Mouse (Mus musculus) E14TG2a.4 (cell line): Measurements from ENCODE around the gene Afg1l.

ENCODE experiments used
- H3K27me3 ChIP-seq: 2 replicates; pipeline ENCODE4 v1.6.1; 2014; ENCODE audit warnings: low read length, control low read depth; ENCODE audit not compliant: insufficient read depth
- H3K36me3 ChIP-seq: 2 replicates; pipeline ENCODE4 v1.6.1; 2014; ENCODE audit warnings: low read length, control low read depth; ENCODE audit not compliant: insufficient read depth
- H3K4me1 ChIP-seq: replicated peaks from 2 replicates; pipeline ENCODE4 v1.6.1; 2014; ENCODE audit warnings: low read depth, low read length, control low read depth
- H3K4me3 ChIP-seq: replicated peaks from 2 replicates; pipeline ENCODE4 v1.5.1; 2014; ENCODE audit warnings: mild to moderate bottlenecking, low read length
- H3K9me3 ChIP-seq: 2 replicates; pipeline ENCODE4 v1.6.1; 2014; ENCODE audit warnings: low read length, control low read depth
- CTCF ChIP-seq: conservative IDR thresholded peaks from 2 replicates; pipeline ENCODE4 v1.5.1; 2014; ENCODE audit warnings: low read length
- NANOG ChIP-seq: IDR thresholded peaks from 2 replicates; pipeline ENCODE4 v1.6.1; 2014; ENCODE audit warnings: borderline replicate concordance, low read length, mixed read lengths
- POU5F1 ChIP-seq: IDR thresholded peaks from 2 replicates; pipeline ENCODE4 v1.6.1; 2014; ENCODE audit warnings: low read length, borderline replicate concordance

Afg1l gene

GRCm38 (mm10) chr10:42355980-42356379 lies 122.4 kb downstream of the Afg1l start:
- Histone ChIP-seq H3K4me3 (no peak overlapping the region), H3K4me1 (no peaks in the 10 kb centered on the region), H3K36me3 (peaks cover 6% of the 10 kb centered on the region; the same call in 1 of the 2 replicates), H3K9me3 (no peaks in the 10 kb centered on the region), H3K27me3 (no peaks in the 10 kb centered on the region)
- TF ChIP-seq CTCF, result peak; percentile 48
- no peak for TF ChIP-seq POU5F1
- TF ChIP-seq NANOG, result no peak

- TF ChIP-seq POU5F1 (no peak), NANOG (no peak), CTCF (no peak)
- H3K27me3 ChIP-seq, result no peaks in the 10 kb centered on the region
- H3K9me3 ChIP-seq, result no peaks in the 10 kb centered on the region
- H3K4me1 ChIP-seq, result 0 out of 2 replicates have a peak, but pooled peaks cover 3% of the 10 kb centered on the region
- H3K36me3 ChIP-seq, result peaks cover 5% of the 10 kb centered on the region; the same call in 1 of the 2 replicates
- H3K4me3 ChIP-seq, result no peak overlapping the region
Observed at GRCm38 (mm10) chr10:42347986-42348385, 130.4 kb downstream of the Afg1l start.

- TF ChIP-seq CTCF (no peak), NANOG (no peak), POU5F1 (no peak)
Observed at GRCm38 (mm10) chr10:42347127-42347526, 131.2 kb downstream of the Afg1l start.

GRCm38 (mm10) chr10:42346179-42346877 lies 132.0 kb downstream of the Afg1l start:
- no peak overlapping the region for H3K4me3 ChIP-seq
- TF ChIP-seq CTCF, result no peak
- no peak for TF ChIP-seq POU5F1
- no peak for TF ChIP-seq NANOG

More at GRCm38 (mm10) chr10:42347127-42347526, 131.2 kb downstream of the Afg1l start:
- no peaks in the 10 kb centered on the region for H3K9me3 ChIP-seq
- 0 out of 2 replicates have a peak, but pooled peaks cover 3% of the 10 kb centered on the region for H3K4me1 ChIP-seq
- no peaks in the 10 kb centered on the region; the same call in 1 of the 2 replicates for H3K36me3 ChIP-seq
- no peaks in the 10 kb centered on the region for H3K27me3 ChIP-seq
- H3K4me3 ChIP-seq, result no peak overlapping the region

GRCm38 (mm10) chr10:42342714-42343113 lies 135.7 kb downstream of the Afg1l start:
- TF ChIP-seq POU5F1, result no peak
- TF ChIP-seq NANOG, result no peak
- no peak for TF ChIP-seq CTCF
- Histone ChIP-seq H3K9me3 (no peaks in the 10 kb centered on the region), H3K4me3 (no peak overlapping the region), H3K4me1 (no peaks in the 10 kb centered on the region), H3K36me3 (peaks cover 12% of the 10 kb centered on the region), H3K27me3 (no peaks in the 10 kb centered on the region)

More at GRCm38 (mm10) chr10:42346179-42346877, 132.0 kb downstream of the Afg1l start:
- Histone ChIP-seq H3K27me3 (no peaks in the 10 kb centered on the region), H3K36me3 (no peaks in the 10 kb centered on the region; the same call in 1 of the 2 replicates), H3K9me3 (no peaks in the 10 kb centered on the region), H3K4me1 (0 out of 2 replicates have a peak, but pooled peaks cover 3% of the 10 kb centered on the region)

GRCm38 (mm10) chr10:42341815-42342457 lies 136.4 kb downstream of the Afg1l start:
- Histone ChIP-seq H3K4me1 (no peaks in the 10 kb centered on the region), H3K4me3 (no peak overlapping the region), H3K27me3 (no peaks in the 10 kb centered on the region), H3K9me3 (no peaks in the 10 kb centered on the region), H3K36me3 (peaks cover 19% of the 10 kb centered on the region)
- TF ChIP-seq CTCF (no peak), NANOG (no peak), POU5F1 (no peak)

- Histone ChIP-seq H3K36me3 (peaks cover 20% of the 10 kb centered on the region), H3K4me3 (no peak overlapping the region), H3K4me1 (no peaks in the 10 kb centered on the region), H3K27me3 (no peaks in the 10 kb centered on the region), H3K9me3 (no peaks in the 10 kb centered on the region)
- TF ChIP-seq CTCF (no peak), POU5F1 (no peak), NANOG (no peak)
Observed at GRCm38 (mm10) chr10:42340426-42340793, 138.0 kb downstream of the Afg1l start.

- H3K27me3 ChIP-seq, result no peaks in the 10 kb centered on the region
- no peak overlapping the region for H3K4me3 ChIP-seq
- H3K36me3 ChIP-seq, result peaks cover 20% of the 10 kb centered on the region
- H3K4me1 ChIP-seq, result no peaks in the 10 kb centered on the region
- TF ChIP-seq CTCF (no peak), POU5F1 (no peak), NANOG (no peak)
- H3K9me3 ChIP-seq, result no peaks in the 10 kb centered on the region
Observed at GRCm38 (mm10) chr10:42339773-42340425, 138.5 kb downstream of the Afg1l start.
